11 mouse cellular contexts compared by ENCODE assay signal in genomic region chr2:65909724-65910521, GRCm38 (mm10).
DNase-seq lines count a peak whose midpoint lies in the region; ATAC-seq and TF ChIP-seq lines count a peak whose summit lies in the region.
"Had no signal": no experiment of that assay in that cellular context is flagged by ENCODE, and none has a peak within 500 bp of the region (broad histone marks: within the 10 kb centered on the region; RNA-seq: fewer than 3 reads in every experiment).

No protein-coding gene starts in this region.

- TF ChIP-seq CTCF in forebrain, postnatal 0 days (IDR thresholded peaks at IDR 0.05; ENCODE audit: low read depth) = no peak

- H3K9me3 ChIP-seq in heart, embryonic 13.5 days = no peaks in the 10 kb centered on the region
- H3K9me3 ChIP-seq in forebrain, postnatal 0 days (ENCODE audit: low read length) = no peaks in the 10 kb centered on the region
- no peaks in the 10 kb centered on the region for H3K9me3 ChIP-seq in midbrain, embryonic 15.5 days
- no peaks in the 10 kb centered on the region for H3K9me3 ChIP-seq in limb, embryonic 10.5 days (replicated peaks)

- H3K36me3 ChIP-seq in heart, embryonic 13.5 days = no peaks in the 10 kb centered on the region
- H3K36me3 ChIP-seq in forebrain, postnatal 0 days (ENCODE audit: insufficient read depth) = no peaks in the 10 kb centered on the region
- no peaks in the 10 kb centered on the region for H3K36me3 ChIP-seq in midbrain, embryonic 15.5 days (replicated peaks)
- H3K36me3 ChIP-seq in limb, embryonic 10.5 days = peaks cover 1% of the 10 kb centered on the region; the same call in 1 of the 2 replicates

- intact Hi-C loops in heart, postnatal 25 days (cut with DNase I) = no loop called here

- H3K4me1 ChIP-seq in heart, embryonic 13.5 days = peaks cover 11% of the 10 kb centered on the region
- H3K4me1 ChIP-seq in forebrain, postnatal 0 days (ENCODE audit: insufficient read depth) = peaks cover 8% of the 10 kb centered on the region; the same call in 1 of the 2 replicates
- H3K4me1 ChIP-seq in midbrain, embryonic 15.5 days = peaks cover 25% of the 10 kb centered on the region
- H3K4me1 ChIP-seq in limb, embryonic 10.5 days = peaks cover 13% of the 10 kb centered on the region

- DNase-seq in heart, postnatal 25 days (ENCODE audit: low spot score) = no peak
- peak; percentile 87 for DNase-seq in R1 (ENCODE audit: low read depth, low spot score)
- no peak for DNase-seq in forebrain, postnatal 0 days
- no peak for DNase-seq in layer of hippocampus, adult 11-12 months (ENCODE audit: low spot score)
- no peak for DNase-seq in urinary bladder, adult 2 months (ENCODE audit: low spot score)
- no peak for DNase-seq in limb, embryonic 10.5 days (ENCODE audit: low spot score)
- DNase-seq: cerebellum, postnatal 25 days; right cerebral cortex, adult 18-20 months had no signal

- H3K4me3 ChIP-seq in heart, embryonic 13.5 days = peak overlapping the region; percentile 27
- no peak overlapping the region for H3K4me3 ChIP-seq in forebrain, postnatal 0 days (ENCODE audit: low read depth, low read length)
- H3K4me3 ChIP-seq in midbrain, embryonic 15.5 days = no peak overlapping the region
- no peak overlapping the region for H3K4me3 ChIP-seq in limb, embryonic 10.5 days
- H3K4me3 ChIP-seq: erythroblast, embryonic 14.5 days had no signal

- no peak for ATAC-seq in heart, embryonic 13.5 days (ENCODE audit: extremely low read depth, insufficient number of reproducible peaks, low FRiP score, low TSS enrichment)
- ATAC-seq in forebrain, postnatal 0 days = peak; percentile 50; the same call in 1 of the 2 replicates
- 0 out of 2 replicates have a peak, but pooled peaks have one; percentile 24 for ATAC-seq in midbrain, embryonic 15.5 days (replicated peaks)

- H3K27me3 ChIP-seq in heart, embryonic 13.5 days (replicated peaks) = peaks cover 18% of the 10 kb centered on the region
- H3K27me3 ChIP-seq in forebrain, postnatal 0 days (ENCODE audit: insufficient read depth, low read length) = no peaks in the 10 kb centered on the region
- H3K27me3 ChIP-seq in midbrain, embryonic 15.5 days (replicated peaks) = no peaks in the 10 kb centered on the region
- no peaks in the 10 kb centered on the region for H3K27me3 ChIP-seq in limb, embryonic 10.5 days (ENCODE audit: low read depth, poor library complexity, severe bottlenecking)

- 25% methylated on average over 13 of the region's 13 CpGs for WGBS in heart, embryonic 13.5 days
- WGBS in forebrain, postnatal 0 days = 10% methylated on average over 13 of the region's 13 CpGs
- 12% methylated on average over 13 of the region's 13 CpGs for WGBS in midbrain, embryonic 15.5 days
- WGBS in limb, embryonic 10.5 days = 28% methylated on average over 13 of the region's 13 CpGs

- H3K9ac ChIP-seq in heart, embryonic 13.5 days = no peak overlapping the region
- H3K9ac ChIP-seq in forebrain, postnatal 0 days = no peak overlapping the region
- H3K9ac ChIP-seq in midbrain, embryonic 15.5 days = no peak overlapping the region

- no peak overlapping the region for H3K27ac ChIP-seq in heart, embryonic 13.5 days (replicated peaks)
- H3K27ac ChIP-seq in forebrain, postnatal 0 days (ENCODE audit: low read depth, low read length) = no peak overlapping the region
- H3K27ac ChIP-seq in midbrain, embryonic 15.5 days = no peak overlapping the region
- H3K27ac ChIP-seq in limb, embryonic 10.5 days = no peak overlapping the region

- H3K4me2 ChIP-seq in heart, embryonic 13.5 days = peak overlapping the region; percentile 53
- H3K4me2 ChIP-seq in forebrain, postnatal 0 days (ENCODE audit: low read depth) = no peak overlapping the region
- peak overlapping the region; percentile 14; the same call in 1 of the 2 replicates for H3K4me2 ChIP-seq in midbrain, embryonic 15.5 days
